Mouse (Mus musculus) embryonic stem cell, embryonic (primary cell): ENCODE measurements around the gene Macc1.

Experiments used
- CTCF ChIA-PET, 4 experiments: fragments of 300-600 bp in 2 of 4; fragments of 350-600 bp in 2 of 4; sonication (Branson Sonifier 250); formaldehyde crosslinking; loops; one replicate each; lab custom pipeline; 2022; ENCODE audit warnings: inconsistent platforms in 2 of 4; lab: Charles Lee
- POLR2A ChIA-PET, 4 experiments: fragments of 300-600 bp in 2 of 4; fragments of 350-600 bp in 2 of 4; sonication (Branson Sonifier 250); formaldehyde crosslinking; loops; one replicate each; lab custom pipeline; 2022; ENCODE audit warnings: antibody characterized with exemption in 4 of 4, inconsistent platforms in 1 of 4; lab: Charles Lee

Gene Macc1

GRCm38 (mm10) chr12:119376879-119377278 lies 62.8 kb downstream of the Macc1 start:
- ChIA-PET POLR2A (no interaction called here), CTCF (no interaction called here)

GRCm38 (mm10) chr12:119381839-119382238 lies 67.8 kb downstream of the Macc1 start:
- ChIA-PET POLR2A (no interaction called here), CTCF (no interaction called here)

GRCm38 (mm10) chr12:119386243-119386642 lies 72.2 kb downstream of the Macc1 start:
- CTCF ChIA-PET: interaction anchor here in 1 of 4 experiments (1.1 kb wide), 1 partner anchor 32 kb away, joined by 3 read pairs; no protein-coding TSS in a partner anchor
- POLR2A ChIA-PET: interaction anchor here in 1 of 4 experiments (0.5 kb wide), 1 partner anchor 23 kb away, joined by 6 read pairs; no protein-coding TSS in a partner anchor

DNA sequence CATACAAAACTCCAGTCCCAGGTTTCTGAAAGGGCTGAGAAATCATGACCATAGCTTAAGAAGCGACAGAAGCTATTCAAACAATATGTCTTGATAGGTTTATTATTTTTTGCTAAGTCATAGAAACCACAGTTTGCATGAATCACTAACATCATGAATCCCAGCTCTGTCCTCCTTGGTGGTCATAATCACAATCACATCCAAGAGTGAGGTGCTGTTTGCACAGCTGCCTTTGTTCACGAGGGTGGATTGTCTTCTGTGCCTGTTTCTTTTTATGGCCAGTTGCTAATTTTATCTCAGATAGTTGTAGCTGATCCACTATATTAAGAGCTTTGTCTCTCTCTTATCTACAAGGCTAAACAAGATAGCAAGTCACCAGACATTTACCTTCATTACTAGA lies 72.6 kb downstream of the Macc1 start:
- ChIA-PET CTCF (no interaction called here), POLR2A (interaction anchor here in 1 of 4 experiments (0.5 kb wide), 1 partner anchor 24 kb away, joined by 6 read pairs; no protein-coding TSS in a partner anchor)

GRCm38 (mm10) chr12:119387925-119388324 lies 73.9 kb downstream of the Macc1 start:
- CTCF ChIA-PET: no interaction called here
- POLR2A ChIA-PET: no interaction called here

DNA sequence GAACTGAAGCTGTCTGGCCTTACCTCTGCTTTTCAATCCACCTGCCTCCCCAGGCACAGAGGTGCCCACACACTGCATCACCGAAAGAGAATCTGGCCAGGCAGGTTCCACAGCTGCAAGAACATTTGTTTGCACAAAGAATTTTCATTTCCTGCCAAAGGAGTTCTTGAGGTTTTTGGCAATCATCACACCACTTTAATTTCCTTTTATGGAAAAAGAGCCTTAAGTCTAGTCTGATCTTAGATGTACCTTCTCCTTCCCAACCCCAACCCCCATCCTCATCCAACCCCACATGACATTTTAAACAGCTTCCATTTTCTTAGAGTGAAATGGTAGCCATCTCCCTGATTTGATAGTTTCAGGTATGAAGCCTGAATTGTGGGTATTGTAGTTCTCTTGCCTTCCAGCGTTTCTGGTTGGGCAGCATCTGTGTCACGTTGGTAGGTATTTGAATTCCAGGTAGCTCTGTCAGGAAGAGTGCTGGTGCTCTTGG lies 76.2 kb downstream of the Macc1 start:
- POLR2A ChIA-PET: no interaction called here
- CTCF ChIA-PET: interaction anchor here in 1 of 4 experiments (0.7 kb wide), 1 partner anchor 13 kb away, joined by 4 read pairs; no protein-coding TSS in a partner anchor

- ChIA-PET POLR2A (no interaction called here), CTCF (no interaction called here)
These were observed 84.1 kb downstream of the Macc1 start for GRCm38 (mm10) chr12:119398046-119398659.

DNA sequence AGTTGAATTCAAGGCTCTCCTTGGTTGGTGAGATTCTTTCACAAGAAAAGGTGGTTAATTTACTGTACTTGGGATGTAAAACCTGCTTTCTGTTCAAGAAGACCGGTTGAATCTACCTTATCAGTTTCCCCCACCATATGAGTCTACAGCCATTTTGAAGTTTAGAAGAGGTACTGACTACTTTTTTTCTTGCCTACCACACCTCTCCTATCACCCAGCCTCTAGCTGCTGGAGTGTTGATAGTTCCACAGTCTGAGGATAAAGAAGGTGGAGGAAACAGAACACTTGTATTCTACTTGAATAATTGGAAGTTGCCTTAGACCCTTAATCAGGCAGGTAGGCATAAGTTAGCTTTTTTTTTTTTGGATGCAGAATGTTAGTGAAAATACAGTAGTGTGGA lies 88.2 kb downstream of the Macc1 start:
- ChIA-PET POLR2A (no interaction called here), CTCF (interaction anchor here in 1 of 4 experiments (0.6 kb wide), 1 partner anchor 437 kb away, joined by 3 read pairs; no protein-coding TSS in a partner anchor)

- ChIA-PET CTCF (no interaction called here), POLR2A (no interaction called here)
These were observed 88.7 kb downstream of the Macc1 start for GRCm38 (mm10) chr12:119402796-119403195.

GRCm38 (mm10) chr12:119404810-119405209 lies 90.7 kb downstream of the Macc1 start:
- CTCF ChIA-PET: no interaction called here
- POLR2A ChIA-PET: no interaction called here

DNA sequence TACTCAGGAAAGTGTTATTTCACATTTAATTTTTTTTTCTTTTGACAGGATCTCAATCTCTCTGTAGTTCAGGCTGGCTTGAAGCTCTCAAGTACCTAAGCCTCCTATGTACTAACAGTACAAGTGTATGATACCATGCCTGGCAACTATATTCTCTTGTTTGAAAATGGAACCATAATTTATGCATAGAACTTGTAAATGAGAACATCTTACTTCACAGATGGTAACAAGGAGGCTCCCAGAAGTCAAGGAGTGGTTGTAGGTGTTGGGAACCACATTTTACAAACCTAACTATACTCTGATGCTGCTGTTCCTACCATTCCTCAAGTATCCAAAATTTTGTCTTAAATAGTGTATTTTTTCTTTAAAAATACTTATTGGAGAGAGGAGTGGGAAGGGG lies 96.5 kb downstream of the Macc1 start:
- CTCF ChIA-PET: interaction anchor here in 1 of 4 experiments (0.6 kb wide), 1 partner anchor 92 kb away, joined by 5 read pairs; no protein-coding TSS in a partner anchor
- POLR2A ChIA-PET: no interaction called here

- ChIA-PET POLR2A (no interaction called here), CTCF (interaction anchor here in 1 of 4 experiments (0.6 kb wide), 1 partner anchor 92 kb away, joined by 5 read pairs; no protein-coding TSS in a partner anchor)
These were observed 96.9 kb downstream of the Macc1 start for GRCm38 (mm10) chr12:119410956-119411355.

DNA sequence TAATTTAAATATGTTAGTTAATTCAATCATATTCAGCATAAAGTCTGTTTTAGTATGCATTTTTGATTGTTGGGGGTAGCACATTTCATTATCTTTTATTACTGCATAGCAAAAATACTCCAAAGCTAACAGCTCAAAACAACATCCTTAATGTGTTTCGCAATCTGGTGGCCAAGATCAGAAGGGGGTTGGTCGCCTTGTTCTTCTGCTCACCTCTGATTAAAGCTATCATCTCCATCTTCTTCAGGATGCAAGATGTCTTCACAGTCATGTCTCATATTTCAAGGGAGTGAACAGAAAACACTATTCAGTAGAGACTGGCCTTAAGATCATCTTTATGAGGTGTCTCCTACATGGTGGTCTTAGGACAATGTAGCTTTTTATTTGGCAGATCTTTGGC lies 97.9 kb downstream of the Macc1 start:
- POLR2A ChIA-PET: no interaction called here
- CTCF ChIA-PET: no interaction called here

GRCm38 (mm10) chr12:119415900-119416299 lies 101.8 kb downstream of the Macc1 start:
- CTCF ChIA-PET: no interaction called here

GRCm38 (mm10) chr12:119425749-119426148 lies 111.7 kb downstream of the Macc1 start:
- POLR2A ChIA-PET: no interaction called here

More at GRCm38 (mm10) chr12:119415900-119416299, 101.8 kb downstream of the Macc1 start:
- POLR2A ChIA-PET: no interaction called here

GRCm38 (mm10) chr12:119426182-119426886 lies 112.3 kb downstream of the Macc1 start:
- CTCF ChIA-PET: interaction anchor here in 3 of 4 experiments (0.7 to 1.5 kb wide), 8 partner anchors 44 to 602 kb away, joined by 3 to 10 read pairs (median 4); no protein-coding TSS in a partner anchor
- POLR2A ChIA-PET: interaction anchor here in 2 of 4 experiments (0.5 to 1.0 kb wide), 3 partner anchors 9 to 556 kb away, joined by 3 read pairs; no protein-coding TSS in a partner anchor

More at GRCm38 (mm10) chr12:119425749-119426148, 111.7 kb downstream of the Macc1 start:
- CTCF ChIA-PET: interaction anchor here in 2 of 4 experiments (1.3 to 1.4 kb wide), 2 partner anchors 555 to 556 kb away, joined by 4 to 5 read pairs; no protein-coding TSS in a partner anchor

- ChIA-PET POLR2A (interaction anchor here in 2 of 4 experiments (0.6 to 1.0 kb wide), 2 partner anchors 9 to 555 kb away, joined by 3 read pairs; no protein-coding TSS in a partner anchor), CTCF (interaction anchor here in 3 of 4 experiments (0.6 to 1.5 kb wide), 11 partner anchors 37 to 601 kb away, joined by 3 to 10 read pairs (median 3); no protein-coding TSS in a partner anchor)
These were observed 112.8 kb downstream of the Macc1 start for GRCm38 (mm10) chr12:119426887-119427204.

DNA sequence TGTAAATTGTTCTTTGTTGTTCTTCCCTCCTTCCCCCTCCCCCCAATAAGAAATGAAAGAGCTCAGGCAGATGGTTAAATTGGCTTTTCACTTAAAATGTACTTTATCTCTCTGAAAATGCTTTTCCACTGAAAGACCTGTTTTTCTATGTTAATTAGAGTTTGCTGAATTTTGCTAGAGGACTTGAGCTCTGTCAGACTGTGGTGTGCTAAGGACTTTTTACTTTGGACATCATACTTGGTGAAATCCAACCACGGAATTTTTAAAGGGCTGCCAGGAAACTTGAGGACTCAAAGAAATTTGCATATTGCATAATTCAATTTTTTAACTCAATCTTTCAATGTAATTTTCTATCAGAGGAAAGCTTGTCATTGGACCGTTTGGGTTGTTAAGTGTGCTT lies 126.7 kb downstream of the Macc1 start:
- ChIA-PET CTCF (no interaction called here), POLR2A (no interaction called here)

GRCm38 (mm10) chr12:119450116-119450515 lies 136.0 kb downstream of the Macc1 start:
- POLR2A ChIA-PET: no interaction called here
- CTCF ChIA-PET: no interaction called here

GRCm38 (mm10) chr12:119451232-119451631 lies 137.2 kb downstream of the Macc1 start:
- ChIA-PET POLR2A (no interaction called here), CTCF (interaction anchor here in 1 of 4 experiments (1.0 kb wide), 1 partner anchor 425 kb away, joined by 3 read pairs; no protein-coding TSS in a partner anchor)
